Mouse (Mus musculus) cerebellum, postnatal 10 days (tissue): ENCODE data around the gene Lrp2bp.

Source experiments
- DNase-seq, 2 experiments: peaks; one replicate each; pipeline ENCODE4 v3.0.0; 2021; ENCODE audit warnings: mixed read lengths in 2 of 2

Lrp2bp gene

DNA sequence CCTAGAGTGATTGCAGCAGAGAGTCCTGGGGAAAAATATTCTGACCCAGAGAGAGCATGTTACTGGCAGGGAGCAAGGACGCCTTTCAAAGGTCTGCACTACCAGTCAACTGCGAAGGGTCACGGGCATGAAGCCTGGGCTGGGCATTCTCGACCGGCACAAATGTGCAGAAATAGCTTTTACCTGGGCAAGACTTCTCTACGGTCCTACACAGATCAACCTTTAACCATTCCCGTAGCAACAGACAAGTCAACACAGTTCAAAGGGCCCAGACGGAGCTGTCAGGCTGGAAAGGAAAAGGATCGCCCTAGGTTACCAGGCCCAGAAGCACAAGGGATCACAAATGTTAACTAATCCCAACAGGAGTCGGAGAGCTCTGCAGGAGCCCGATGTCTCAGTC, 37.1 kb downstream of the Lrp2bp start:
- no peak for DNase-seq

DNA sequence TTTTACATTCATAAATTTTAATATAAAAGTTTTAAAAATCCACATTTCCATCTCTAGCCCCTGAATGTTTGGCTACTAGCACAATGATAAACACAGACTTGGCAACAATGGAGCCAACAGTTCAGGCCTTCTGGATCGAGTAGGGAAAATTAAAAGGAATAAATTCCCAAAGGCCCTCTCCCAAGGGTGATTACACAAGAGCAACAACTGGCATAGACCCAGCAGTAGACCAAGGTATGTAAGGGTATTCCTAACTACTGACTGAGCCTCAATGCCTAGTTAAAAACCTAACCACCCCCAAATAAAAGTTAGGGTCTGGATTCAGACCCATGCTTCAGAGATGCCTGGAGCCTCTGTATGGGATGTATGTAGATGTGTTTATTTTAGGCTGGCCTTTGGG, 40.6 kb downstream of the Lrp2bp start:
- DNase-seq = no peak

DNA sequence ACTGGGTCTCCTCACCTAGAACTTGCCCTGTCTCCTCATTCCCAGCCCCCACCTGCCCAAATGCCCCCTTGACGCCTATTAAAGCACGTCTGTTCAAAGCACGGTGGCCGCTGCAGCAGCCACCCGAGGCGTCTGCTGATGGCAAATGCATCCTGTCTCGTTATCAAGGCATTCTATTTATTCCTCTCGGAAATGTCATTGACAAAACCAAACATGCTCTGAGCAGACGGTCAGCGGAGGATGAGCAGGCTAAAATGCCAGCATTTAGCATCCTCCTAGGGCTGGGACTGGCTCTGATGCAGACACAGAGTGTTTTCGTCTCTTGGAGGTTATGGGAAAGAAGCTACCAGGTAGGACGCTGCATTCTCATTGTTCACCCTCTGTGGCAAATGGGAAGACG, 41.2 kb downstream of the Lrp2bp start:
- no peak for DNase-seq

DNA sequence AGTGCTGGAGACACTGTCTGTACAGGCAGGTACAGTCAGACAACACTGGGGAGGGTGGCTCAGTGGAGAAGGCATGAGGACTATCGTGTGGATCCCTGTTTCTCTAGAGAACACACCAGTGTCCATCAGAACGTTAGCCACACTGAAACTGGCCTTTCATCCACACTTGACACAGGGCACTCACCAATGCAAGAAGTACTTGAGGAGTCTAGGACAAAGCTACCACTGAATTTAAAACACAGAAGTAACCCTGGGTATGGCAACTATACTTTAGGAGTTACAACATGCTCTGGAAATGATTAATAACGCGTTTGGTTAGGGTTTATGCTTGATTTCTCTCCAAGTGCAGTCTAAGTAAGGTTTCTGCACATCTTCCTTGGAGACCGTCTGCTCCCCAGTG, 73.7 kb downstream of the Lrp2bp start:
- no peak for DNase-seq

GRCm38 (mm10) chr8:46073540-46074140, 74.5 kb downstream of the Lrp2bp start:
- no peak for DNase-seq

- no peak for DNase-seq
Measured at GRCm38 (mm10) chr8:46075223-46075622, 76.1 kb downstream of the Lrp2bp start.

DNA sequence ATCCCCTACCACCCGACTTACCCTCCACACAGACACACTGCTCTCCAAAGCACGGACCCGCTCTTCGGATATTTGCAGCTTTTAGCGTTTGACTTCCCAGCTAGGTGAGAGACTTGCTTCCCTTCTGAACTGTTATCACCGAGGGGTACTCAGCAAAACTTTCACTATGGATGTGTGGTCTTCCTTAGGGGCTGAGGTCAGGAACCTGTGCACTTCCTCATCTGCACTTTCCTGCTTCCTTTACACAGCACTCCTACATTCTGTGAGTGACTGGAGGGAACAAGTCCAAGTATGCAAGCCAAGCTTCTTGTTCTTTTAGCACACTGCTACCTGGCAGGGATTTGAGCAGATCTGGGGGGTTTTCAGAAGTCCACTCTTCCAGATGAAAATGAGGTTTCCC, 79.8 kb downstream of the Lrp2bp start:
- no peak for DNase-seq
